Mouse (Mus musculus) stomach, embryonic 14.5 days (tissue): ENCODE results near the gene Tmem30b. TPM values are rescaled to one million over a fixed set of nuclear protein-coding genes. Genes with fewer than 3 reads are reported as not detected.
"Not testable (repeated sequence)": the region's sequence is repeated elsewhere in the genome, so short reads cannot be mapped to it uniquely, and the experiment has no call there.

Experiments used
- ATAC-seq: fragments of 200-750 bp; cut with Nextera tagmentation; 2 replicates; pipeline ENCODE4 v1.8.0; 2017; ENCODE audit warnings: low read depth, moderate TSS enrichment; ENCODE audit not compliant: insufficient number of reproducible peaks, insufficient read depth, low FRiP score
- H3K27ac ChIP-seq: fragments of 300-500 bp; sonication (generic); 2 replicates; pipeline ENCODE4 v1.5.1; 2014; ENCODE audit warnings: mild to moderate bottlenecking, low read length, moderate library complexity, mixed read lengths
- H3K27me3 ChIP-seq: fragments of 300-500 bp; sonication (generic); 2 replicates; pipeline ENCODE4 v1.6.1; 2014; ENCODE audit warnings: low read length, control low read depth, mixed read lengths; ENCODE audit not compliant: control insufficient read depth, insufficient read depth
- H3K36me3 ChIP-seq: fragments of 300-500 bp; sonication (generic); 2 replicates; pipeline ENCODE4 v1.6.1; 2014; ENCODE audit warnings: mild to moderate bottlenecking, control low read depth, low read length, moderate library complexity, mixed read lengths; ENCODE audit not compliant: control insufficient read depth, insufficient read depth
- H3K4me1 ChIP-seq: fragments of 300-500 bp; sonication (generic); 2 replicates; pipeline ENCODE4 v1.6.1; 2014; ENCODE audit warnings: low read length, control low read depth, mixed read lengths; ENCODE audit not compliant: control insufficient read depth, insufficient read depth
- H3K4me2 ChIP-seq: fragments of 300-500 bp; sonication (generic); replicated peaks from 2 replicates; pipeline ENCODE4 v1.6.1; 2014; ENCODE audit warnings: low read depth, low read length, control low read depth
- H3K4me3 ChIP-seq: fragments of 300-500 bp; sonication (generic); 2 replicates; pipeline ENCODE4 v1.5.1; 2014; ENCODE audit warnings: low read depth, low read length, control low read depth
- H3K9ac ChIP-seq: fragments of 300-500 bp; sonication (generic); replicated peaks from 2 replicates; pipeline ENCODE4 v1.6.1; 2014; ENCODE audit warnings: low read depth, mild to moderate bottlenecking, control low read depth, low read length, moderate library complexity, mixed read lengths
- H3K9me3 ChIP-seq: fragments of 300-500 bp; sonication (generic); 2 replicates; pipeline ENCODE4 v1.6.1; 2016; ENCODE audit warnings: low read depth, low read length, control low read depth; ENCODE audit not compliant: control insufficient read depth
- WGBS: fragments of 180-500 bp; shearing (Covaris S2); extraction: QIAGEN DNeasy Blood & Tissue Kit; methylation state at CpG from one replicate; pipeline ENCODE4 v1.1.7; 2014; 5-methylcytosine and 5-hydroxymethylcytosine counted together
- polyA plus RNA-seq: library from polyadenylated mRNA; unstranded; fragments of >200 nt; fragmentation: Nextera tagmentation; extraction: Ambion mirVana; gene quantifications from 2 replicates; pipeline ENCODE4 v1.2.1, GENCODE M21; 2014

Tmem30b gene
- polyA plus RNA-seq, 1 experiment from 2014 or later: 14.5 TPM

DNA sequence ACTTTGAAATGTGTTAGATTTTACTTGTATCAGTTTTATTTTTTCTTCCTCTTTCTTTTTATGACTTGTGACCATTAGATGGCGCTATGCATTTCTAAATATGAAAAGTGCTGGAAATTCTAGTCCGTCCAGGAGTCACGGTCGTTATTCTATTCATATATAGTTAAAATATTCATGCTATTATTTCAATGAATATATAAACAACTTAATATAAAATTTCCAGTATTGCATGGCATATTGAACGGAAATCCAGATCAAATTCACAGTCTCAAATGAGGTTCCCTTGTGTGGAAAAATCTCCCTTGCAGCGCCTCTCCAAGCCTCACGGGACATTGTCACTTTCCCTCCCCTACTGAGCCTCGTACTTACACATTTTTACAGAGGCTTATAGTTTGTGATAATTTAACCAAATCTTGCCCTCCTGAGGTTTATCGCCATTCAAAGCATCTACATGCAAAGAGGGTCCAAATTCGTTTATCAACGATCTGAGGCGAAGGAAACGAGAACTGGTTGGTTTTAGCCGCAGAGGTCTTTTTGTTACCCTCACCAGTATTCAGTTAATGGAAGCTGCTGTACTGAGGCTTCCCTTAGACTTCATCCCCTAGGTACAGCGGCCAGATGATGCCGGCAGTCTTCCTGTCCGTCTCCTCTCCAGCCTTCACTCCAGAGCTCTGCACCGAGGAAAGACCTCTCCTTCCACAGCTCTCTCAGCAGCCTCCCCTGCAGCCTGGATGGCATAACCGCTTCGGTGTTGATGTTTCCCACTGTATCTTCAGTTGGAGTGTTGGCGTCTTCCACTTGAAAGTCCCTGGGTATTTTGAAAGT is 18.8 kb upstream of the Tmem30b start:
- Histone ChIP-seq H3K4me2 (peak overlapping the region; percentile 50), H3K36me3 (no peaks in the 10 kb centered on the region), H3K9ac (0 out of 2 replicates have a peak overlapping the region, but pooled peaks have one; percentile 14), H3K27me3 (no peaks in the 10 kb centered on the region), H3K4me3 (peak overlapping the region; percentile 14), H3K9me3 (no peaks in the 10 kb centered on the region), H3K27ac (no peak overlapping the region), H3K4me1 (no peaks in the 10 kb centered on the region)
- WGBS: 20% methylated on average over 21 of the region's 21 CpGs
- no peak for ATAC-seq

DNA sequence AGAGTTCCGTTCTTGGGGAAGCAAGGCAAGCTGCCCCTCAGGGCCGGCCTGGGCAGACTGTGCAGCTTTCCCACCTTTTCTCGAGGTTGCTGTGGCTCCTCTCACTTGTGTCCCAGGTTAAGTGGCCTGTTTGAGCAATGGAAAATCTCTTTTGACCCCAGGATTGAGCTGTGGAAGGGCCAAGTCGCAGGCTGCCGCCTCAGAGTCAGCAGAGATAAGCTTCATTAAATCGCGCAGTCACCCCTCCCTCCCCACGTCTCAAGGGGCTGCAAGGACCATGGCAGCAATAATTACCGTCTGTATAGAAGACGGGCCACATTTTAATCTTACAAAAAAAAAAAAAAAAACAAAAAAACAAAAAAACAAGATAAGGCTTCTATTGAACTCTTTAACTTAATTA is 18.0 kb upstream of the Tmem30b start:
- Histone ChIP-seq H3K27ac (no peak overlapping the region), H3K4me2 (no peak overlapping the region), H3K27me3 (no peaks in the 10 kb centered on the region), H3K4me1 (no peaks in the 10 kb centered on the region), H3K9me3 (no peaks in the 10 kb centered on the region), H3K9ac (no peak overlapping the region), H3K4me3 (no peak overlapping the region), H3K36me3 (no peaks in the 10 kb centered on the region)
- no peak for ATAC-seq
- 27% methylated on average over 10 of the region's 10 CpGs for WGBS

DNA sequence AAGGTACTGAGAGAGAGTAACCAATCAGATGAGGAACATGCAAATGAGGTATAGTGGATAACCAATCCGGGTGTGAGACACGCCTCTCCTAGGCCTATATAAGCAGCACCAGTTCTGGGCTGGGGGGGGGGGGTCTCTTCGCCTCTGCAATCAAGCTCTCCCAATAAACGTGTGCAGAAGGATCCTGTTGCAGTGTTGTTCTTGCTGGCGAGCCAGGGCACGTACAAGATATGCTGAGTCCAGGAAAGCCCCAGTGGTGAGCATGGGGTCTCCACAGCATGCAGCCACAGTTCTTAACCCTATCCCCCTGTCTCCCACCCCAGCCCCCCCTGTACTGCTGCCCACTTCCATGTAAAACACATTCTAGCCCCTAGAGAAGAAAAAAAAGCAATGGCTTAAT is 16.9 kb upstream of the Tmem30b start:
- not testable (repeated sequence) for H3K4me3 ChIP-seq, H3K4me1 ChIP-seq, H3K27ac ChIP-seq, H3K9ac ChIP-seq, H3K36me3 ChIP-seq, H3K9me3 ChIP-seq, H3K4me2 ChIP-seq, ATAC-seq, H3K27me3 ChIP-seq
- 77% methylated on average over 6 of the region's 6 CpGs for whole genome bisulfite sequencing

DNA sequence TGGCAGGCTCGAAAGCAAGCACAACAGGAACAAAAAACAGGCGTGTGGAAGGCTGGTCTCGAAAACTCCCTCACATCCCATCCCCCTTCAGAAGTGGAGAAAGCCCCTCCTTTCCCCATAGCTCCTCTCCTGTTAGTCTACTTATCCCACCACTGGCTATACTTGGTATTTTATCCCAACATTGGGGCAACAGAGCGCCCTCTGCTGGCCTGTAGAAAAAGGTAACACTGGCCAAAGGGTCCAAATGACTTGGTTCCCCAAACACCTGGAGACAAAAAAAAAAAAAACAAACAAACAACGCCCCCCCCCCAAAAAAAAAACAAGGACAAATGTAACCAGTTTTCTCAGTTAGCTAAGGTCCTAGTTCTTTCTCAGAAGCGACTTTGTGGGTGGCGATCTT is 13.9 kb upstream of the Tmem30b start:
- no peak for ATAC-seq
- 54% methylated on average over 7 of the region's 7 CpGs for WGBS

DNA sequence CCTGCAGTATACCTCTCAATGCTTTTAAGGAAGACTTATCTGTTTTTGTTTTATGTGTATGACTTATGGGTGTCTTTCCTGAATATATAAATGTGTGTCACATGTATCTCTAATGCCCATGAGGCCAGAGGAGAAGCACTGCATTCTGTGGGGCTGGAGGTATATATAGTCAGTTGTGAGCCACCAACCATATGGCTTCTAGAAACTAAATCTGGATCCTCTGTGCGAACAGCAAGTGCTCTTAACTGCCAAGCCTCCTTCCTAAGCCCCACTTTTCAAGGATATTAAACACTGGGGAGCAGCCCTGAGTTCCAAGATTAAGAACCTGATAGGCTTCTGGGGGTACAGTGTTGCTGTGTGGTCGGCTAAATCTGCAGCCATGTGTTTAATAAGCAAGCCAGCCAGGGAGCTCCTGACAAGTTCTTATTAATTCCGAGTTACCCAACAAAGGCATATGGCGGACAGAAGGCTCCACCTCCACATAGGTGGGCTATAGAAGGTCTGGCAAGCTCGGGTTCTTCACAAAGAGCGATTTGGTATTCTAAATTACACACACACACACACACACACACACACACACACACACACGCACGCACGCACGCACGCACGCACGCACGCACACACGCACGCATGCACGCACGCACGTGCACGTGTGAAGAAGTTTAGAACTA is 12.5 kb upstream of the Tmem30b start:
- Histone ChIP-seq H3K4me1 (no peaks in the 10 kb centered on the region), H3K9ac (no peak overlapping the region), H3K4me3 (no peak overlapping the region), H3K9me3 (no peaks in the 10 kb centered on the region), H3K36me3 (no peaks in the 10 kb centered on the region), H3K4me2 (no peak overlapping the region), H3K27ac (no peak overlapping the region), H3K27me3 (no peaks in the 10 kb centered on the region)
- no peak for ATAC-seq
- 84% methylated on average over 20 of the region's 20 CpGs for WGBS

More for the DNA sequence above, 13.9 kb upstream of the Tmem30b start:
- Histone ChIP-seq H3K9me3 (no peaks in the 10 kb centered on the region), H3K36me3 (no peaks in the 10 kb centered on the region), H3K9ac (no peak overlapping the region), H3K4me2 (no peak overlapping the region), H3K27ac (no peak overlapping the region), H3K27me3 (no peaks in the 10 kb centered on the region), H3K4me3 (no peak overlapping the region), H3K4me1 (no peaks in the 10 kb centered on the region)

DNA sequence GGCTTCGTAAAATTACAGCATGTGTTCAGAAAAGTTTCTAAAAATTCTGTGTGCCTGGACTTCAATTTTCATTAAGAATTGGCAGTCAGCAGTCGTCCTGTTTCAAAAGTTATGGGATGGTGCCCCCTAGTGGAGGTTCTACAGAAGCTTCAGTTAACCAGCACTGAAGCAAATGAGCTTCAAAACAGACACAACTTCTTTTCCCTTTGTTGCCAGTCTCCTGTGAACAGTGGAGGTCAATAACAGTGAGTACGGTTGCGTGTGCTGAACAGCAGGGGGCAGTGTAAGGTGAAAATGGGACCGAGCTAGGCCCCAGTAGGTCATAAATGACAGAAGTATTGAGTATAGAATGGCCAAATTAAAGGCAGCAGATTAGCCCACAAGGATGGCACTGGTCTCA is 8.0 kb upstream of the Tmem30b start:
- Histone ChIP-seq H3K9ac (no peak overlapping the region), H3K9me3 (no peaks in the 10 kb centered on the region), H3K4me1 (no peaks in the 10 kb centered on the region), H3K4me2 (no peak overlapping the region), H3K36me3 (no peaks in the 10 kb centered on the region), H3K27ac (no peak overlapping the region), H3K4me3 (no peak overlapping the region), H3K27me3 (peaks cover 6% of the 10 kb centered on the region; the same call in 1 of the 2 replicates)
- WGBS: 2% methylated on average over 5 of the region's 5 CpGs
- ATAC-seq: no peak; the same call in 1 of the 2 replicates

DNA sequence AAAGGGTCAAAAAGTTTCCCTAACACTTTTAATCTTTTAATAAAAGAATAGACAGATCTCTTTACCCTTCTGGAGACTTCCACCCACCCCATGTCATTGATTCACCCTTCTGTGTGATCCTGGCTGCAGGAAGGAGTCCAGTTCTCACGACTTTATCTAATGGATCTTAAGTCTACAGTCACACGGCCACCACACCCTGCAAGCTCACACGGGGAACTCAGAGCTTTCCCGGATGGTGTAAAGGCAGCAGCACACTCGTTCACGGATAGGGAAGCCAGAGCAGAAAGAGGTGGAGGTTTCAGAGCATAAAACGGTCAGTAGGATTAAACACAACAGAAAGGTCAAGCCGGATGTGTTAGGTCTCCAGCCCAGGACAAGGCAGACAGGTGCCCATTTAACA is 2.1 kb upstream of the Tmem30b start:
- H3K4me1 ChIP-seq: no peaks in the 10 kb centered on the region
- WGBS: 54% methylated on average over 8 of the region's 8 CpGs
- no peak overlapping the region for H3K4me3 ChIP-seq
- no peaks in the 10 kb centered on the region for H3K9me3 ChIP-seq
- H3K27ac ChIP-seq: no peak overlapping the region
- no peak overlapping the region for H3K9ac ChIP-seq
- H3K36me3 ChIP-seq: no peaks in the 10 kb centered on the region
- ATAC-seq: 0 out of 2 replicates have a peak, but pooled peaks have one; percentile 35
- peaks cover 39% of the 10 kb centered on the region for H3K27me3 ChIP-seq
- H3K4me2 ChIP-seq: no peak overlapping the region

DNA sequence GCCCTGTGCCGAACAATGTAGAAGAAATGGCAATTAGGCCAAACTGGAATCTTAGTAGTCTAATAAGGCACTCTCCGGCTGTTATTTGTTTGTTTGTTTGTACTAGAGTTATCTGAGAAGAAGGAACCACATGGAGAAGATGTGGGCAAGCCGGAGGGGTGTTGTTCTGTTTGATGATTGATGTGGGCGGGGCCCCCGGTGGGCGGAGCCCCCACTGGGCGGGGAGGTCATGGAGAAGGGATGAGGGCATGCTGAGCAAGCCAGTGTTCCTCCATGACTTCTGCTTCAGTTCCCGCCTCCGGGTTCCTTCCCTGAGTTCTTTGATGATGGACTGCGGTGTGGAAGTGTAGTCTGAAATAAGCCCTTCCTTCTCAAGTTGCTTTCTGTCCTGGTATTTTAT is 1.5 kb upstream of the Tmem30b start:
- Histone ChIP-seq H3K36me3 (no peaks in the 10 kb centered on the region), H3K4me1 (no peaks in the 10 kb centered on the region)
- WGBS: 37% methylated on average over 10 of the region's 10 CpGs

More for the DNA sequence above, 1.5 kb upstream of the Tmem30b start:
- Histone ChIP-seq H3K9ac (no peak overlapping the region), H3K27me3 (peaks cover 42% of the 10 kb centered on the region), H3K9me3 (no peaks in the 10 kb centered on the region), H3K4me3 (no peak overlapping the region), H3K4me2 (no peak overlapping the region), H3K27ac (no peak overlapping the region)
- ATAC-seq: no peak
